Mouse (Mus musculus) heart, embryonic 10.5 days (tissue): ENCODE results near the gene Sash1. TPM values are rescaled to one million over a fixed set of nuclear protein-coding genes. Genes with fewer than 3 reads are reported as not detected.
"Not testable (repeated sequence)": the region's sequence is repeated elsewhere in the genome, so short reads cannot be mapped to it uniquely, and the experiment has no call there.

ENCODE experiments used
- DNase-seq: peaks from one replicate; pipeline ENCODE4 v3.0.0-alpha.2; 2017; ENCODE audit warnings: low spot score
- H3K27ac ChIP-seq: fragments of 300-500 bp; sonication (generic); 2 replicates; pipeline ENCODE4 v1.5.1; 2016; ENCODE audit warnings: mild to moderate bottlenecking
- H3K27me3 ChIP-seq: fragments of 300-500 bp; sonication (generic); 2 replicates; pipeline ENCODE4 v1.6.1; 2016; ENCODE audit warnings: mild to moderate bottlenecking; ENCODE audit not compliant: poor library complexity, insufficient read depth, severe bottlenecking
- H3K36me3 ChIP-seq: fragments of 300-500 bp; sonication (generic); 2 replicates; pipeline ENCODE4 v1.6.1; 2016; ENCODE audit warnings: mild to moderate bottlenecking, moderate library complexity
- H3K4me1 ChIP-seq: fragments of 300-500 bp; sonication (generic); 2 replicates; pipeline ENCODE4 v1.6.1; 2016; ENCODE audit warnings: mild to moderate bottlenecking
- H3K4me3 ChIP-seq: fragments of 300-500 bp; sonication (generic); 2 replicates; pipeline ENCODE4 v1.5.1; 2016; ENCODE audit warnings: mild to moderate bottlenecking, moderate library complexity
- H3K9me3 ChIP-seq: fragments of 300-500 bp; sonication (generic); 2 replicates; pipeline ENCODE4 v1.6.1; 2016; ENCODE audit warnings: mild to moderate bottlenecking, moderate library complexity
- WGBS: fragments of 180-500 bp; shearing (Covaris S2); methylation state at CpG from one replicate; pipeline ENCODE4 v1.1.7; 2016; 5-methylcytosine and 5-hydroxymethylcytosine counted together
- polyA plus RNA-seq: library from polyadenylated mRNA; unstranded; fragments of >200 nt; fragmentation: Nextera tagmentation; extraction: Ambion mirVana; gene quantifications from 2 replicates; pipeline ENCODE4 v1.2.1, GENCODE M21; 2016

Gene Sash1
- polyA plus RNA-seq, 1 experiment from 2014 or later = 2.7 TPM

- not testable (repeated sequence) for H3K27me3 ChIP-seq, H3K4me1 ChIP-seq, H3K36me3 ChIP-seq, DNase-seq, H3K4me3 ChIP-seq, H3K9me3 ChIP-seq, H3K27ac ChIP-seq
- WGBS = 89% methylated on average over 1 of the region's 1 CpGs
Observed at GRCm38 (mm10) chr10:8696636-8697035, 189.2 kb downstream of the Sash1 start.

- no peaks in the 10 kb centered on the region for H3K9me3 ChIP-seq
- 79% methylated on average over 7 of the region's 7 CpGs for WGBS
- no peak overlapping the region for H3K4me3 ChIP-seq
- no peaks in the 10 kb centered on the region for H3K27me3 ChIP-seq
- no peaks in the 10 kb centered on the region for H3K36me3 ChIP-seq
- no peaks in the 10 kb centered on the region for H3K4me1 ChIP-seq
- DNase-seq = peak; percentile 46
- no peak overlapping the region for H3K27ac ChIP-seq
Observed at GRCm38 (mm10) chr10:8693996-8694500, 191.8 kb downstream of the Sash1 start.

- Histone ChIP-seq H3K27me3 (no peaks in the 10 kb centered on the region), H3K4me3 (no peak overlapping the region), H3K9me3 (no peaks in the 10 kb centered on the region), H3K36me3 (no peaks in the 10 kb centered on the region), H3K27ac (no peak overlapping the region), H3K4me1 (no peaks in the 10 kb centered on the region)
- no peak for DNase-seq
- 78% methylated on average over 4 of the region's 4 CpGs for WGBS
Observed at GRCm38 (mm10) chr10:8693561-8693960, 192.3 kb downstream of the Sash1 start.

- no peaks in the 10 kb centered on the region for H3K9me3 ChIP-seq
- DNase-seq = peak; percentile 33
- no peaks in the 10 kb centered on the region for H3K4me1 ChIP-seq
- WGBS = 87% methylated on average over 2 of the region's 2 CpGs
- H3K27me3 ChIP-seq = no peaks in the 10 kb centered on the region
- no peaks in the 10 kb centered on the region for H3K36me3 ChIP-seq
- H3K4me3 ChIP-seq = no peak overlapping the region
- no peak overlapping the region for H3K27ac ChIP-seq
Observed at GRCm38 (mm10) chr10:8692531-8692930, 193.3 kb downstream of the Sash1 start.

GRCm38 (mm10) chr10:8686219-8686618 is 199.7 kb downstream of the Sash1 start:
- DNase-seq = peak; percentile 52
- WGBS = 72% methylated on average over 1 of the region's 1 CpGs
- Histone ChIP-seq H3K27me3 (no peaks in the 10 kb centered on the region), H3K9me3 (no peaks in the 10 kb centered on the region), H3K4me3 (no peak overlapping the region), H3K4me1 (no peaks in the 10 kb centered on the region), H3K36me3 (no peaks in the 10 kb centered on the region), H3K27ac (no peak overlapping the region)

- DNase-seq = peak; percentile 51
- Histone ChIP-seq H3K27me3 (no peaks in the 10 kb centered on the region), H3K4me3 (no peak overlapping the region), H3K9me3 (no peaks in the 10 kb centered on the region), H3K4me1 (no peaks in the 10 kb centered on the region), H3K36me3 (no peaks in the 10 kb centered on the region), H3K27ac (no peak overlapping the region)
- 85% methylated on average over 7 of the region's 7 CpGs for WGBS
Observed at GRCm38 (mm10) chr10:8685269-8685668, 200.6 kb downstream of the Sash1 start.

- Histone ChIP-seq H3K4me1 (no peaks in the 10 kb centered on the region), H3K27me3 (no peaks in the 10 kb centered on the region), H3K36me3 (no peaks in the 10 kb centered on the region), H3K4me3 (no peak overlapping the region), H3K9me3 (no peaks in the 10 kb centered on the region), H3K27ac (no peak overlapping the region)
- 18% methylated on average over 4 of the region's 4 CpGs for WGBS
- DNase-seq = no peak
Observed at GRCm38 (mm10) chr10:8682900-8683299, 203.0 kb downstream of the Sash1 start.

GRCm38 (mm10) chr10:8682341-8682740 is 203.5 kb downstream of the Sash1 start:
- no peaks in the 10 kb centered on the region for H3K36me3 ChIP-seq
- no peaks in the 10 kb centered on the region for H3K4me1 ChIP-seq
- no peaks in the 10 kb centered on the region for H3K9me3 ChIP-seq
- DNase-seq = peak; percentile 58
- WGBS = 73% methylated on average over 6 of the region's 6 CpGs
- no peaks in the 10 kb centered on the region for H3K27me3 ChIP-seq
- no peak overlapping the region for H3K27ac ChIP-seq
- H3K4me3 ChIP-seq = no peak overlapping the region

GRCm38 (mm10) chr10:8676722-8677121 is 209.1 kb downstream of the Sash1 start:
- Histone ChIP-seq H3K9me3 (no peaks in the 10 kb centered on the region), H3K27me3 (no peaks in the 10 kb centered on the region), H3K4me3 (no peak overlapping the region), H3K36me3 (no peaks in the 10 kb centered on the region), H3K27ac (no peak overlapping the region), H3K4me1 (peaks cover 6% of the 10 kb centered on the region)
- 50% methylated on average over 5 of the region's 5 CpGs for WGBS
- DNase-seq = peak; percentile 45
